Mouse (Mus musculus): ENCODE results near the gene Pfkfb3.

- TF ChIP-seq POLR2A (IDR thresholded peaks at IDR 0.05; ENCODE audit: borderline replicate concordance, control insufficient read depth, low read depth, low read length) (no peak), CTCF (IDR thresholded peaks at IDR 0.05; ENCODE audit: control insufficient read depth, insufficient read depth, low read length) (no peak)
These were observed 120.5 kb downstream of the Pfkfb3 start for GRCm38 (mm10) chr2:11433353-11433752.

All from bone marrow, adult 2 months (tissue).